Mouse (Mus musculus) right cerebral cortex, postnatal 4 days (tissue): ENCODE data around the gene Clptm1.
"Not testable (repeated sequence)": the region's sequence is repeated elsewhere in the genome, so short reads cannot be mapped to it uniquely, and the experiment has no call there.

Experiments
- DNase-seq: peaks from one replicate; pipeline ENCODE4 v3.0.0-alpha.2; 2022

Gene Clptm1

GRCm38 (mm10) chr7:19691873-19692865 is 27.3 kb upstream of the Clptm1 start, which contains the start of gene Apoc1:
TSS of gene Apoc1 (minus strand) at chr7:19692660.
- DNase-seq, result no peak

- no peak for DNase-seq
These were observed 26.6 kb upstream of the Clptm1 start for GRCm38 (mm10) chr7:19691434-19691833.

- no peak for DNase-seq
These were observed 26.0 kb upstream of the Clptm1 start for GRCm38 (mm10) chr7:19690845-19691244.

- no peak for DNase-seq
These were observed 23.8 kb upstream of the Clptm1 start for GRCm38 (mm10) chr7:19688611-19689010.

GRCm38 (mm10) chr7:19688101-19688500 is 23.3 kb upstream of the Clptm1 start:
- no peak for DNase-seq

- not testable (repeated sequence) for DNase-seq
These were observed 22.2 kb upstream of the Clptm1 start for GRCm38 (mm10) chr7:19686927-19687583.

- DNase-seq, result no peak
These were observed 21.7 kb upstream of the Clptm1 start for GRCm38 (mm10) chr7:19686521-19686920.

- DNase-seq, result no peak
These were observed 20.5 kb upstream of the Clptm1 start for GRCm38 (mm10) chr7:19685374-19685773.

GRCm38 (mm10) chr7:19683771-19684201 is 19.0 kb upstream of the Clptm1 start:
- no peak for DNase-seq

GRCm38 (mm10) chr7:19682979-19683378 is 18.1 kb upstream of the Clptm1 start:
- no peak for DNase-seq

- DNase-seq, result no peak
These were observed 16.4 kb upstream of the Clptm1 start, which contains the start of the genes Gm44805 and Apoc4 for GRCm38 (mm10) chr7:19681202-19681694. TSS of gene Gm44805 (minus strand) at chr7:19681423. TSS of gene Apoc4 (minus strand) at chr7:19681479.

- DNase-seq, result no peak
These were observed 15.9 kb upstream of the Clptm1 start for GRCm38 (mm10) chr7:19680702-19681101.

- no peak for DNase-seq
These were observed 14.1 kb upstream of the Clptm1 start for GRCm38 (mm10) chr7:19678901-19679300.

- DNase-seq, result no peak
These were observed 13.0 kb upstream of the Clptm1 start, which contains the start of gene Apoc2 for GRCm38 (mm10) chr7:19677872-19678271. TSS of gene Apoc2 (minus strand) at chr7:19677941.

GRCm38 (mm10) chr7:19676662-19677061 is 11.8 kb upstream of the Clptm1 start:
- DNase-seq, result no peak

GRCm38 (mm10) chr7:19675824-19676223 is 11.0 kb upstream of the Clptm1 start:
- DNase-seq, result no peak

GRCm38 (mm10) chr7:19673083-19673699 is 8.4 kb upstream of the Clptm1 start:
- no peak for DNase-seq

GRCm38 (mm10) chr7:19671511-19671910 is 6.7 kb upstream of the Clptm1 start:
- no peak for DNase-seq

- peak; percentile 92 for DNase-seq
These were observed 4.3 kb upstream of the Clptm1 start for GRCm38 (mm10) chr7:19668947-19669721.

GRCm38 (mm10) chr7:19667434-19667833 is 2.6 kb upstream of the Clptm1 start:
- no peak for DNase-seq

GRCm38 (mm10) chr7:19666750-19667149 is 1.9 kb upstream of the Clptm1 start:
- no peak for DNase-seq

- DNase-seq, result no peak
These were observed 328 bp downstream of the Clptm1 start for GRCm38 (mm10) chr7:19664455-19664954.
